Mouse (Mus musculus) G1E (cell line): ENCODE data around the gene Cox7a2. TPM values are rescaled to one million over a fixed set of nuclear protein-coding genes. Genes with fewer than 3 reads are reported as not detected.

Experiments
- ATAC-seq: 2 replicates; pipeline ENCODE4 v1.8.0; 2016; ENCODE audit warnings: mild to moderate bottlenecking; ENCODE audit not compliant: insufficient number of reproducible peaks, poor library complexity, low FRiP score, severe bottlenecking; ENCODE audit errors: extremely low read depth
- DNase-seq: peaks from one replicate; pipeline ENCODE4 v3.0.0; 2012; ENCODE audit warnings: low spot score
- H3K27me3 ChIP-seq: 2 replicates; pipeline ENCODE4 v1.6.1; 2012; ENCODE audit warnings: mild to moderate bottlenecking, low read length, inconsistent platforms; ENCODE audit not compliant: insufficient read depth
- H3K36me3 ChIP-seq: replicated peaks from 2 replicates; pipeline ENCODE3; 2012; ENCODE audit warnings: mild to moderate bottlenecking, inconsistent platforms
- H3K4me1 ChIP-seq: 2 replicates; pipeline ENCODE4 v1.6.1; 2012; ENCODE audit warnings: low read depth, low read length, inconsistent platforms, mixed read lengths; ENCODE audit not compliant: insufficient read depth
- H3K4me3 ChIP-seq: 2 replicates; pipeline ENCODE4 v1.5.1; 2012; ENCODE audit warnings: low read depth, mild to moderate bottlenecking, inconsistent platforms, low read length, moderate library complexity, mixed read lengths
- H3K9me3 ChIP-seq: replicated peaks from 2 replicates; pipeline ENCODE4 v1.6.1; 2012; ENCODE audit warnings: inconsistent platforms
- CTCF ChIP-seq: IDR thresholded peaks from 2 replicates; pipeline ENCODE4 v1.5.1; 2012; ENCODE audit warnings: low read depth, low read length, inconsistent platforms, mixed read lengths
- GATA1 ChIP-seq: IDR thresholded peaks from 2 replicates; pipeline ENCODE4 v1.6.1; 2012; ENCODE audit warnings: borderline replicate concordance, low read length, inconsistent platforms, mixed read lengths
- GATA2 ChIP-seq: IDR thresholded peaks from 2 replicates; pipeline ENCODE4 v1.6.1; 2012; ENCODE audit warnings: low read depth, low read length, inconsistent platforms, borderline replicate concordance
- POLR2AphosphoS5 ChIP-seq: IDR thresholded peaks from 2 replicates; pipeline ENCODE4 v1.6.1; 2012; ENCODE audit warnings: low read depth, low read length, inconsistent platforms; ENCODE audit not compliant: insufficient replicate concordance
- TAL1 ChIP-seq: conservative IDR thresholded peaks from 2 replicates; pipeline ENCODE4 v1.6.1; 2012; ENCODE audit warnings: low read depth, low read length, inconsistent platforms, mixed read lengths
- polyA plus RNA-seq: library from polyadenylated mRNA; stranded (reverse); fragments of >175 nt; gene quantifications from 2 replicates; pipeline ENCODE4 v1.2.3, GENCODE M21; 2012
- total RNA-seq, 2 experiments: library from RNA; stranded (forward) in 1 of 2; stranded (reverse) in 1 of 2; fragments of 200-1000 nt in 1 of 2; fragments of >200 nt in 1 of 2; fragmentation: Nextera tagmentation in 1 of 2; gene quantifications; 2 replicates each; pipeline ENCODE4 v1.2.3; 2014 to 2017

Gene Cox7a2
- total and polyA plus RNA-seq, 3 experiments: 19.3 to 225 (median 64.9) TPM

- no peak overlapping the region for H3K4me3 ChIP-seq
- ATAC-seq: no peak
- DNase-seq: peak; percentile 10
Measured at GRCm38 (mm10) chr9:79795076-79795475, 35.4 kb upstream of the Cox7a2 start.

GRCm38 (mm10) chr9:79792841-79793835 lies 33.5 kb upstream of the Cox7a2 start, which contains the start of gene Tmem30a:
TSS of gene Tmem30a (minus strand) at chr9:79793507.
- ATAC-seq (peak; percentile 89), DNase-seq (peak; percentile 87)
- H3K27me3 ChIP-seq: no peaks in the 10 kb centered on the region
- H3K4me3 ChIP-seq: peak within 1 kb of the TSS; percentile 95
- H3K9me3 ChIP-seq: no peaks in the 10 kb centered on the region
- TF ChIP-seq POLR2AphosphoS5 (no peak), CTCF (no peak), GATA2 (no peak), GATA1 (no peak), TAL1 (no peak)
- peaks cover 18% of the 10 kb centered on the region for H3K4me1 ChIP-seq
- peaks cover 3% of the 10 kb centered on the region for H3K36me3 ChIP-seq

More at GRCm38 (mm10) chr9:79795076-79795475, 35.4 kb upstream of the Cox7a2 start:
- TF ChIP-seq TAL1 (no peak), POLR2AphosphoS5 (no peak), CTCF (no peak), GATA2 (no peak)
- peaks cover 17% of the 10 kb centered on the region for H3K4me1 ChIP-seq
- H3K36me3 ChIP-seq: peaks cover 3% of the 10 kb centered on the region
- no peaks in the 10 kb centered on the region for H3K9me3 ChIP-seq
- peaks cover 4% of the 10 kb centered on the region; the same call in 1 of the 2 replicates for H3K27me3 ChIP-seq

- H3K4me3 ChIP-seq: no peak overlapping the region
- H3K27me3 ChIP-seq: no peaks in the 10 kb centered on the region
- peaks cover 12% of the 10 kb centered on the region for H3K36me3 ChIP-seq
- no peak for DNase-seq
- peaks cover 8% of the 10 kb centered on the region; the same call in 1 of the 2 replicates for H3K4me1 ChIP-seq
- H3K9me3 ChIP-seq: no peaks in the 10 kb centered on the region
- ATAC-seq: no peak
- no peak for TF ChIP-seq CTCF
- no peak for TF ChIP-seq GATA1
- TF ChIP-seq GATA2: no peak
- no peak for TF ChIP-seq POLR2AphosphoS5
- no peak for TF ChIP-seq TAL1
Measured at GRCm38 (mm10) chr9:79785794-79786085, 26.1 kb upstream of the Cox7a2 start.

GRCm38 (mm10) chr9:79784934-79785793 lies 25.5 kb upstream of the Cox7a2 start:
- ATAC-seq: no peak

GRCm38 (mm10) chr9:79784439-79784838 lies 24.8 kb upstream of the Cox7a2 start:
- Histone ChIP-seq H3K27me3 (no peaks in the 10 kb centered on the region), H3K4me3 (no peak overlapping the region), H3K4me1 (peaks cover 5% of the 10 kb centered on the region; the same call in 1 of the 2 replicates), H3K9me3 (no peaks in the 10 kb centered on the region), H3K36me3 (peaks cover 9% of the 10 kb centered on the region)
- no peak for TF ChIP-seq CTCF
- no peak for TF ChIP-seq GATA1
- no peak for TF ChIP-seq GATA2
- no peak for TF ChIP-seq POLR2AphosphoS5
- no peak for TF ChIP-seq TAL1
- ATAC-seq: no peak
- no peak for DNase-seq

More at GRCm38 (mm10) chr9:79784934-79785793, 25.5 kb upstream of the Cox7a2 start:
- Histone ChIP-seq H3K4me3 (no peak overlapping the region), H3K9me3 (no peaks in the 10 kb centered on the region), H3K4me1 (peaks cover 7% of the 10 kb centered on the region; the same call in 1 of the 2 replicates), H3K27me3 (no peaks in the 10 kb centered on the region), H3K36me3 (peaks cover 10% of the 10 kb centered on the region)
- TF ChIP-seq GATA1 (no peak), POLR2AphosphoS5 (no peak), GATA2 (no peak), TAL1 (no peak), CTCF (no peak)
- DNase-seq: no peak

- 0 out of 2 replicates have a peak, but pooled peaks cover 3% of the 10 kb centered on the region for H3K4me1 ChIP-seq
- no peak for TF ChIP-seq POLR2AphosphoS5
- no peak for TF ChIP-seq TAL1
- TF ChIP-seq CTCF: no peak
- TF ChIP-seq GATA1: no peak
- TF ChIP-seq GATA2: no peak
- DNase-seq: no peak
- ATAC-seq: no peak
- no peaks in the 10 kb centered on the region for H3K27me3 ChIP-seq
- H3K4me3 ChIP-seq: no peak overlapping the region
- no peaks in the 10 kb centered on the region for H3K9me3 ChIP-seq
- H3K36me3 ChIP-seq: peaks cover 20% of the 10 kb centered on the region
Measured at GRCm38 (mm10) chr9:79779354-79779753, 19.7 kb upstream of the Cox7a2 start.
